Mouse (Mus musculus): ENCODE measurements at regions not wholly inside any gene's neighbourhood (a gene's known extent, or its start where the extent isn't known, plus 50 kb on each side); places are given as distances from the start of the nearest gene placed in this dataset.

- TF ChIP-seq CTCF (IDR thresholded peaks at IDR 0.05; ENCODE audit: low read depth) (no peak), EP300 (IDR thresholded peaks at IDR 0.05; ENCODE audit: low read depth) (no peak)
Observed at GRCm38 (mm10) chr7:117282194-117282593, 98.6 kb upstream of the Xylt1 start.
